Mouse (Mus musculus) liver, postnatal 0 days (tissue): ENCODE results near the gene Arhgef3. TPM values are rescaled to one million over a fixed set of nuclear protein-coding genes. Genes with fewer than 3 reads are reported as not detected.

Experiments
- ATAC-seq: fragments of 200-750 bp; cut with Nextera tagmentation; 2 replicates; pipeline ENCODE4 v1.8.0; 2017; ENCODE audit warnings: mild to moderate bottlenecking, moderate library complexity
- DNase-seq: peaks from one replicate; pipeline ENCODE4 v3.0.0-alpha.2; 2016
- H3K27ac ChIP-seq: fragments of 300-500 bp; sonication (generic); 2 replicates; pipeline ENCODE4 v1.5.1; 2014; ENCODE audit warnings: antibody characterized with exemption, moderate library complexity, mild to moderate bottlenecking, low read depth
- H3K27me3 ChIP-seq: fragments of 300-500 bp; sonication (generic); 2 replicates; pipeline ENCODE4 v1.6.1; 2014; ENCODE audit warnings: low read length, control low read depth, mixed read lengths; ENCODE audit not compliant: insufficient read depth
- H3K36me3 ChIP-seq: fragments of 300-500 bp; sonication (generic); replicated peaks from 2 replicates; pipeline ENCODE4 v1.6.1; 2014; ENCODE audit warnings: mild to moderate bottlenecking, control low read depth, low read length, moderate library complexity, mixed read lengths; ENCODE audit not compliant: insufficient read depth
- H3K4me1 ChIP-seq: fragments of 300-500 bp; sonication (generic); 2 replicates; pipeline ENCODE4 v1.6.1; 2014; ENCODE audit warnings: antibody characterized with exemption, mild to moderate bottlenecking, control low read depth; ENCODE audit not compliant: insufficient read depth
- H3K4me2 ChIP-seq: fragments of 300-500 bp; sonication (generic); 2 replicates; pipeline ENCODE4 v1.6.1; 2014; ENCODE audit warnings: low read depth, mild to moderate bottlenecking, low read length, moderate library complexity, mixed read lengths
- H3K4me3 ChIP-seq: fragments of 300-500 bp; sonication (generic); 2 replicates; pipeline ENCODE4 v1.5.1; 2014; ENCODE audit warnings: low read depth, low read length
- H3K9ac ChIP-seq: fragments of 300-500 bp; sonication (generic); replicated peaks from 2 replicates; pipeline ENCODE4 v1.6.1; 2014; ENCODE audit warnings: mild to moderate bottlenecking, moderate library complexity
- H3K9me3 ChIP-seq: fragments of 300-500 bp; sonication (generic); 2 replicates; pipeline ENCODE4 v1.6.1; 2016; ENCODE audit warnings: mild to moderate bottlenecking, control low read depth, low read length, mixed read lengths
- CTCF ChIP-seq: sonication (generic); IDR thresholded peaks from 2 replicates; pipeline ENCODE4 v1.5.1; 2016; ENCODE audit warnings: antibody characterized with exemption, low read depth
- EP300 ChIP-seq: IDR thresholded peaks from 2 replicates; pipeline ENCODE4 v1.6.1; 2016; ENCODE audit warnings: antibody characterized with exemption, low read depth, mild to moderate bottlenecking
- WGBS: fragments of 180-500 bp; shearing (Covaris S2); extraction: QIAGEN DNeasy Blood & Tissue Kit; methylation state at CpG from one replicate; pipeline ENCODE4 v1.1.7; 2014; ENCODE audit not compliant: insufficient replicate concordance; 5-methylcytosine and 5-hydroxymethylcytosine counted together
- polyA plus RNA-seq: library from polyadenylated mRNA; unstranded; fragments of >200 nt; fragmentation: Nextera tagmentation; extraction: Ambion mirVana; gene quantifications from 2 replicates; pipeline ENCODE4 v1.2.1, GENCODE M21; 2015

Arhgef3 gene
- polyA plus RNA-seq, 1 experiment from 2014 or later: 11.4 TPM

- no peak overlapping the region for H3K27ac ChIP-seq
- ATAC-seq (no peak), DNase-seq (no peak)
- no peaks in the 10 kb centered on the region for H3K9me3 ChIP-seq
- no peaks in the 10 kb centered on the region for H3K36me3 ChIP-seq
- H3K4me3 ChIP-seq: no peak overlapping the region
- H3K4me1 ChIP-seq: peaks cover 10% of the 10 kb centered on the region; the same call in 1 of the 2 replicates
- TF ChIP-seq EP300 (no peak), CTCF (no peak)
- no peaks in the 10 kb centered on the region for H3K27me3 ChIP-seq
- H3K9ac ChIP-seq: no peak overlapping the region
- no peak overlapping the region for H3K4me2 ChIP-seq
- 70% methylated on average over 7 of the region's 7 CpGs for WGBS
Observed at GRCm38 (mm10) chr14:27179771-27180170, 65.1 kb downstream of the Arhgef3 start.

GRCm38 (mm10) chr14:27182059-27182458 is 67.4 kb downstream of the Arhgef3 start:
- Histone ChIP-seq H3K27ac (peak overlapping the region; percentile 39; the same call in 1 of the 2 replicates), H3K27me3 (no peaks in the 10 kb centered on the region), H3K36me3 (no peaks in the 10 kb centered on the region), H3K4me3 (no peak overlapping the region), H3K4me1 (peaks cover 10% of the 10 kb centered on the region; the same call in 1 of the 2 replicates), H3K4me2 (no peak overlapping the region), H3K9ac (no peak overlapping the region), H3K9me3 (no peaks in the 10 kb centered on the region)
- TF ChIP-seq CTCF (no peak), EP300 (no peak)
- DNase-seq (peak; percentile 31), ATAC-seq (peak; percentile 36)
- WGBS: 40% methylated on average over 11 of the region's 11 CpGs

- ATAC-seq: no peak
- H3K27me3 ChIP-seq: no peaks in the 10 kb centered on the region
- no peaks in the 10 kb centered on the region for H3K9me3 ChIP-seq
- 56% methylated on average over 11 of the region's 11 CpGs for WGBS
- H3K4me2 ChIP-seq: no peak overlapping the region
- H3K36me3 ChIP-seq: no peaks in the 10 kb centered on the region
- TF ChIP-seq EP300 (no peak), CTCF (no peak)
- H3K27ac ChIP-seq: 0 out of 2 replicates have a peak overlapping the region, but pooled peaks have one; percentile 12
- no peak for DNase-seq
- H3K4me1 ChIP-seq: peaks cover 10% of the 10 kb centered on the region; the same call in 1 of the 2 replicates
- no peak overlapping the region for H3K4me3 ChIP-seq
- no peak overlapping the region for H3K9ac ChIP-seq
Observed at GRCm38 (mm10) chr14:27182646-27183438, 68.1 kb downstream of the Arhgef3 start.

GRCm38 (mm10) chr14:27183501-27184230 is 69.0 kb downstream of the Arhgef3 start:
- peaks cover 10% of the 10 kb centered on the region; the same call in 1 of the 2 replicates for H3K4me1 ChIP-seq
- no peak overlapping the region for H3K4me2 ChIP-seq
- no peak for ATAC-seq
- no peak overlapping the region for H3K27ac ChIP-seq
- H3K9me3 ChIP-seq: no peaks in the 10 kb centered on the region
- peak; percentile 63 for DNase-seq
- no peak overlapping the region for H3K4me3 ChIP-seq
- no peak overlapping the region for H3K9ac ChIP-seq
- H3K27me3 ChIP-seq: no peaks in the 10 kb centered on the region
- no peaks in the 10 kb centered on the region for H3K36me3 ChIP-seq
- WGBS: 55% methylated on average over 16 of the region's 16 CpGs
- TF ChIP-seq EP300 (0 out of 2 replicates have a peak, but pooled peaks have one; percentile 15), CTCF (peak; percentile 60)

- TF ChIP-seq EP300: no peak
- TF ChIP-seq CTCF: no peak
- no peaks in the 10 kb centered on the region for H3K9me3 ChIP-seq
- no peaks in the 10 kb centered on the region for H3K27me3 ChIP-seq
- peaks cover 10% of the 10 kb centered on the region; the same call in 1 of the 2 replicates for H3K4me1 ChIP-seq
- no peaks in the 10 kb centered on the region for H3K36me3 ChIP-seq
- H3K4me3 ChIP-seq: no peak overlapping the region
- ATAC-seq (no peak), DNase-seq (no peak)
- no peak overlapping the region for H3K4me2 ChIP-seq
- H3K9ac ChIP-seq: no peak overlapping the region
- 0 out of 2 replicates have a peak overlapping the region, but pooled peaks have one; percentile 12 for H3K27ac ChIP-seq
- WGBS: 48% methylated on average over 5 of the region's 5 CpGs
Observed at GRCm38 (mm10) chr14:27185902-27186301, 71.2 kb downstream of the Arhgef3 start.

- Histone ChIP-seq H3K9me3 (no peaks in the 10 kb centered on the region), H3K9ac (no peak overlapping the region), H3K36me3 (no peaks in the 10 kb centered on the region), H3K4me2 (no peak overlapping the region), H3K27ac (0 out of 2 replicates have a peak overlapping the region, but pooled peaks have one; percentile 12), H3K27me3 (no peaks in the 10 kb centered on the region), H3K4me3 (no peak overlapping the region), H3K4me1 (peaks cover 9% of the 10 kb centered on the region; the same call in 1 of the 2 replicates)
- TF ChIP-seq EP300: no peak
- no peak for TF ChIP-seq CTCF
- DNase-seq (no peak), ATAC-seq (peak; percentile 14; the same call in 1 of the 2 replicates)
- 71% methylated on average over 4 of the region's 4 CpGs for WGBS
Observed at GRCm38 (mm10) chr14:27186596-27186995, 71.9 kb downstream of the Arhgef3 start.
